Mouse (Mus musculus) liver, embryonic 13.5 days (tissue): ENCODE data around the gene Dbx1. TPM values are rescaled to one million over a fixed set of nuclear protein-coding genes. Genes with fewer than 3 reads are reported as not detected.

Source experiments
- ATAC-seq: fragments of 200-750 bp; cut with Nextera tagmentation; 2 replicates; pipeline ENCODE4 v1.8.0; 2017; ENCODE audit warnings: low read depth, mild to moderate bottlenecking, moderate number of reproducible peaks, moderate library complexity
- DNase-seq: peaks from one replicate; pipeline ENCODE4 v3.0.0; 2022
- H3K27ac ChIP-seq: fragments of 300-500 bp; sonication (generic); 2 replicates; pipeline ENCODE4 v1.5.1; 2015; ENCODE audit warnings: moderate library complexity, mild to moderate bottlenecking, inconsistent platforms
- H3K27me3 ChIP-seq: fragments of 300-500 bp; sonication (generic); 2 replicates; pipeline ENCODE4 v1.6.1; 2015; ENCODE audit warnings: mild to moderate bottlenecking, inconsistent platforms
- H3K36me3 ChIP-seq: fragments of 300-500 bp; sonication (generic); 2 replicates; pipeline ENCODE4 v1.6.1; 2015; ENCODE audit warnings: mild to moderate bottlenecking, inconsistent platforms
- H3K4me1 ChIP-seq: fragments of 300-500 bp; sonication (generic); replicated peaks from 2 replicates; pipeline ENCODE4 v1.6.1; 2015; ENCODE audit warnings: inconsistent platforms
- H3K4me2 ChIP-seq: fragments of 300-500 bp; sonication (generic); 2 replicates; pipeline ENCODE4 v1.6.1; 2015; ENCODE audit warnings: inconsistent platforms, mild to moderate bottlenecking, moderate library complexity
- H3K4me3 ChIP-seq: fragments of 300-500 bp; sonication (generic); replicated peaks from 2 replicates; pipeline ENCODE4 v1.5.1; 2015; ENCODE audit warnings: mild to moderate bottlenecking, inconsistent platforms
- H3K9ac ChIP-seq: fragments of 300-500 bp; sonication (generic); 2 replicates; pipeline ENCODE4 v1.6.1; 2015; ENCODE audit warnings: mild to moderate bottlenecking, inconsistent platforms
- H3K9me3 ChIP-seq: fragments of 300-500 bp; sonication (generic); replicated peaks from 2 replicates; pipeline ENCODE4 v1.6.1; 2016; ENCODE audit warnings: inconsistent platforms
- WGBS: fragments of 180-500 bp; shearing (Covaris S2); methylation state at CpG from one replicate; pipeline ENCODE4 v1.1.7; 2015; ENCODE audit not compliant: insufficient replicate concordance; 5-methylcytosine and 5-hydroxymethylcytosine counted together
- polyA plus RNA-seq: library from polyadenylated mRNA; unstranded; fragments of >200 nt; fragmentation: Nextera tagmentation; extraction: Ambion mirVana; gene quantifications from 2 replicates; pipeline ENCODE4 v1.2.1, GENCODE M21; 2015

Gene Dbx1
- polyA plus RNA-seq, result 0.10 TPM in 2 replicates

- WGBS, result 3% methylated on average over 33 of the region's 33 CpGs
- Histone ChIP-seq H3K9ac (no peak within 1 kb of the TSS), H3K4me1 (0 out of 2 replicates have a peak, but pooled peaks cover 7% of the 10 kb centered on the region), H3K9me3 (no peaks in the 10 kb centered on the region), H3K27ac (no peak within 1 kb of the TSS), H3K36me3 (no peaks in the 10 kb centered on the region), H3K27me3 (peaks cover 99% of the 10 kb centered on the region), H3K4me2 (no peak within 1 kb of the TSS), H3K4me3 (no peak within 1 kb of the TSS)
- ATAC-seq (no peak), DNase-seq (no peak)
These were observed at the start of gene Dbx1 for GRCm38 (mm10) chr7:49636491-49637115. TSS of gene Dbx1 (minus strand) at chr7:49636849.

- 13% methylated on average over 9 of the region's 9 CpGs for WGBS
- no peaks in the 10 kb centered on the region for H3K36me3 ChIP-seq
- H3K4me2 ChIP-seq, result no peak overlapping the region
- H3K9me3 ChIP-seq, result no peaks in the 10 kb centered on the region
- H3K4me3 ChIP-seq, result no peak overlapping the region
- H3K27me3 ChIP-seq, result peaks cover 61% of the 10 kb centered on the region
- H3K4me1 ChIP-seq, result no peaks in the 10 kb centered on the region
- DNase-seq (no peak), ATAC-seq (no peak)
- H3K9ac ChIP-seq, result no peak overlapping the region
- H3K27ac ChIP-seq, result no peak overlapping the region
These were observed 42.3 kb upstream of the Dbx1 start for GRCm38 (mm10) chr7:49678826-49679377.

- no peaks in the 10 kb centered on the region for H3K4me1 ChIP-seq
- 7% methylated on average over 22 of the region's 22 CpGs for whole genome bisulfite sequencing
These were observed 41.6 kb upstream of the Dbx1 start for GRCm38 (mm10) chr7:49678100-49678825.

DNA sequence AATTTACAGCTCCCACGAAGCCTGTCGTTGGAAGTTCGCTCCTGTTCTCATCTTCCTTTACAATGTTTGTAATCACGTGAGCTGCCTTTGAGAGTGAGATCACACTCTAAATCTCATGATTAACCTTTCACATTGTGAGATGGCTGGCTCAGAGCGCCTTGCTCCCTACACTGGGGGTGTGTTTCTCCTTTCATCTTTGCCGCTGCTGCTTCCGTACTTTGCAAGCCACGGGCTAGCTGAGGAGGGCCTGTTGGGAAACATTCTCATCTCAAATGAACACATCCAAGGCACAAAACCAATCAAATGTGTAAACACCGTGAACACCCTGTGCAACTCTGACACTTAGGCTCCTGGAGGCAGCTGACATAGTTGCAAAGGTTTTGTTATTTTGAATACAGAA lies 40.5 kb upstream of the Dbx1 start:
- 6% methylated on average over 9 of the region's 9 CpGs for WGBS
- DNase-seq (no peak), ATAC-seq (no peak)
- Histone ChIP-seq H3K27ac (no peak overlapping the region), H3K9ac (no peak overlapping the region), H3K4me2 (no peak overlapping the region), H3K4me3 (no peak overlapping the region), H3K9me3 (no peaks in the 10 kb centered on the region), H3K4me1 (no peaks in the 10 kb centered on the region), H3K36me3 (no peaks in the 10 kb centered on the region), H3K27me3 (peaks cover 53% of the 10 kb centered on the region)

More at GRCm38 (mm10) chr7:49678100-49678825, 41.6 kb upstream of the Dbx1 start:
- Histone ChIP-seq H3K9ac (no peak overlapping the region), H3K4me2 (no peak overlapping the region), H3K4me3 (no peak overlapping the region), H3K9me3 (no peaks in the 10 kb centered on the region), H3K27me3 (peaks cover 58% of the 10 kb centered on the region), H3K27ac (no peak overlapping the region), H3K36me3 (no peaks in the 10 kb centered on the region)
- no peak for ATAC-seq
- no peak for DNase-seq

- Histone ChIP-seq H3K27ac (no peak overlapping the region), H3K9me3 (no peaks in the 10 kb centered on the region), H3K4me2 (no peak overlapping the region), H3K9ac (no peak overlapping the region), H3K27me3 (peaks cover 53% of the 10 kb centered on the region), H3K4me1 (no peaks in the 10 kb centered on the region), H3K4me3 (no peak overlapping the region), H3K36me3 (no peaks in the 10 kb centered on the region)
- DNase-seq, result no peak
- WGBS, result 19% methylated on average over 5 of the region's 5 CpGs
- no peak for ATAC-seq
These were observed 40.0 kb upstream of the Dbx1 start for GRCm38 (mm10) chr7:49676627-49677026.

DNA sequence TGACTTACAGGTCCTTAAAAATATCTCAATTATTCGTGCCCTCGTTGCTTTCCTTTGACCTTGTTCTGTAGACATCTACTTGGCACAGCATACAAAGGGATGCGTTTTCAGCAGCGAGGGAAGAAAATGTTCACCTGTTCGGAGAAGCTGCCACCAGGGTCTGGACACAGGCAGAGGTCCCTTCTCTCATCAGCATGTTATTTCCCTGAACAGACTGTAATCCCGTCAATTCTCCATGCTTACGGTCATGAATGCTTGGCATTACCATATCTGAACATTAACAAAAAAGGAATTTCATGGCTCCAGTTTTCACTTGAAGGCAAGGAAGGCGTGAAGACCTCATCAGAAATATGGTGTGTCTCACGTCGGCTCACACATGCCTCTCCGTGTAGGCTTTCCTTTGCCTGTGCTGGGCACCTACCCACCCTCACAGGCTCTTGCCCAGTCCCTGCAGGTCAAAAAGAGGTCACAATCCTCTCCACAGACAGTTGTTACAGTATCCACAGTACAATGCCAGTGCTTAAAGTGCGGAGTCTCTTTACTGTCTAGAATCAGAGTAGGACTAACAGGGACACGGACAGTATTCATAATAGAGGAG lies 31.7 kb upstream of the Dbx1 start:
- 79% methylated on average over 13 of the region's 13 CpGs for WGBS
- H3K9ac ChIP-seq, result no peak overlapping the region
- no peak overlapping the region for H3K4me3 ChIP-seq
- H3K4me2 ChIP-seq, result no peak overlapping the region
- no peak for DNase-seq
- H3K9me3 ChIP-seq, result no peaks in the 10 kb centered on the region
- no peaks in the 10 kb centered on the region for H3K4me1 ChIP-seq
- H3K36me3 ChIP-seq, result no peaks in the 10 kb centered on the region
- peaks cover 3% of the 10 kb centered on the region; the same call in 1 of the 2 replicates for H3K27me3 ChIP-seq
- ATAC-seq, result no peak
- H3K27ac ChIP-seq, result no peak overlapping the region

GRCm38 (mm10) chr7:49663575-49663974 lies 26.9 kb upstream of the Dbx1 start:
- no peak overlapping the region for H3K9ac ChIP-seq
- 53% methylated on average over 3 of the region's 3 CpGs for WGBS
- no peak for ATAC-seq

DNA sequence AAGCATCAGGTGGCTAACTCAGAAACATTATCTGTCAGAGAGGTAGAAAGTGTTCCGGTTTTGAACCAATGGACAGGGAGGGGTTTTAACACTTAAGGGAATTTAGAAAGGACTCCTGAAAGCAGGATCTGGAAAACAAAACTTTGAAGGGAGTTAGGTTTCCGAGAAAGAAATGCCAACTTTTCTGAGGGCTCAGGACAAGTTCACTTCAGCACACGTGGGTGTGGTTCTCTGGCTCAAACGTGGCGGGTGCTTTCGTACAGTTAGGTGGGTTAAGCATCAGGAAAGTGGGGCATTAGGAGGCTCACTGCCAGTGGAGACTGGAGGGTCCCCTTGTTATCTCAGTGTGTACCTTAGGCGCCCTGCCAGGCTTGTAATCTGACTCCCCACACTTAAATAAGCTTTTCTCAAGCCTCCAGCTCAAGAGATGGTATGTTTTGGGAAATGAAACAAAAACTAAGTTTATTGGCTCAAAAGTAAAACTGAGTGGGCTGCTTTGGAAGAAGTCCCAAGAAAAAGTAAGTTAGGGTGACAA lies 25.9 kb upstream of the Dbx1 start:
- Histone ChIP-seq H3K27me3 (peaks cover 23% of the 10 kb centered on the region), H3K36me3 (no peaks in the 10 kb centered on the region), H3K27ac (no peak overlapping the region), H3K4me1 (no peaks in the 10 kb centered on the region), H3K9me3 (no peaks in the 10 kb centered on the region), H3K9ac (no peak overlapping the region), H3K4me3 (no peak overlapping the region), H3K4me2 (no peak overlapping the region)
- DNase-seq, result no peak
- ATAC-seq, result no peak
- 14% methylated on average over 7 of the region's 7 CpGs for WGBS

More at GRCm38 (mm10) chr7:49663575-49663974, 26.9 kb upstream of the Dbx1 start:
- no peaks in the 10 kb centered on the region for H3K4me1 ChIP-seq
- no peaks in the 10 kb centered on the region for H3K36me3 ChIP-seq
- H3K27ac ChIP-seq, result no peak overlapping the region
- peaks cover 23% of the 10 kb centered on the region for H3K27me3 ChIP-seq
- H3K4me3 ChIP-seq, result no peak overlapping the region
- no peak overlapping the region for H3K4me2 ChIP-seq
- no peaks in the 10 kb centered on the region for H3K9me3 ChIP-seq
- no peak for DNase-seq

DNA sequence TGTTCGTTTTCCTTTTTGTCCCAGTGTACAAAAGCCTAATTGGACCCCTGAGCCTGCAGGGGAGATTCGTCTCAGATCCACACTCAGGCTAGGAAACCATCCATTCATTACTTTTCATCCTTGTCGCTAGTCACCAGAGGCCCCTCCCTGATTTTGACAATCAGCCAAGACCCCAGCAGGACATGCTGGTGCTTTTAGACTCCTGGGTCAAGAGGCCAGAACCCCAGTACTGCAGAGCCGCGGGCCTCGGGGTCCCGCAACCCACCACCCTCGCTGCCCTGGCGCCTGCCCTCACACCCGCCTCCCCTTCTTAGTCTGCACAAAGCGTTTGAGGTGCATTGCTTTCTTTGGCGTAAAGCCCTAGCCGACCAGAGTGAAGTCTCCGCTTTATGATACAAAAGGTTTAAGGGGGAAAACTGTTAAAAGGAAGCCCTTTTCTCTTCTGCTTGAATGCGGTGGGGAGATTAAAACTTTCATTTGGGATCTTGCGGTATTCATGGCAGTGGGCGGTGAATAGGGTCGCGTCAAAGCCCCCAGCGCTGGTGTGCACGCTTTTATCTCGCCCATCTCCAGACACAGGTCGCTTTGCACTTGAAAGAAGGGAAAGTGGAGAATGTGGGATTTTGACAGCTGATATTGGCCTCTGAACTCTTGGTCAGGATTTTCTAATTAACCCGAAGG lies 25.3 kb upstream of the Dbx1 start:
- H3K4me2 ChIP-seq, result no peak overlapping the region

DNA sequence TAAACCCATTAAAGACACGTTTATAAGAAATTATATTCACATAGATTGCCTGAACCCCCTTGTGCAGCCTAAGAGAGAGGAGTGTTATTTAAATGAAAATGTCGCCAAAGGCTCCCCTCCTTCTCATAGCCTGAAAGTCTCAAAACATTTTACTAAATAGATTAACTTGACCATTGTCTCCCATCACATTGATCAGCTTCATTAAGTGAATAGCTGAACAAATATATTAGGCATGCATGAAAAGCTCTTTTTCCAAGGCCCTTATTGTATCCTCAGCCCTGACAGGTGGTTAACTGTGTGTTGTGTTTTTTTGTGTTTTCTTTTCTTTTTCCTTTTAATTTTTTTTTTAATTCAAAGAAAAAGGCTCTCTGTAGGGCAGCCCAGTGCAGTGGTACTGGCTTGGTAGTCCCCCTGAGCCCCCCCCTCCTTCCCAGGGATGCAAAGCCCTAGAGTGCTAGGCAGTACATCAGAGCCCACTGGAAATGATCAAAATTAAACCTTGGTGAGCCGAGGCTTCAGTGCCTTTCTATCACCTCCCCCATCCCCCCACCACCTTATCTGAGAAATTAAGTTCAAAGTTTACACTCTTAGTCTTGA lies 4.2 kb upstream of the Dbx1 start:
- DNase-seq (no peak), ATAC-seq (no peak)
- Histone ChIP-seq H3K36me3 (no peaks in the 10 kb centered on the region), H3K4me1 (no peaks in the 10 kb centered on the region), H3K9me3 (no peaks in the 10 kb centered on the region), H3K9ac (no peak overlapping the region), H3K27ac (no peak overlapping the region), H3K27me3 (peaks cover 66% of the 10 kb centered on the region), H3K4me2 (no peak overlapping the region), H3K4me3 (no peak overlapping the region)
- WGBS, result 30% methylated on average over 3 of the region's 3 CpGs

More for the DNA sequence above, 25.3 kb upstream of the Dbx1 start:
- 6% methylated on average over 24 of the region's 24 CpGs for WGBS
- Histone ChIP-seq H3K27me3 (peaks cover 23% of the 10 kb centered on the region), H3K4me1 (no peaks in the 10 kb centered on the region), H3K9me3 (no peaks in the 10 kb centered on the region), H3K4me3 (no peak overlapping the region), H3K27ac (no peak overlapping the region), H3K9ac (no peak overlapping the region), H3K36me3 (no peaks in the 10 kb centered on the region)
- DNase-seq (no peak), ATAC-seq (no peak)
